Mouse (Mus musculus): ENCODE data around the gene Rft1.

- TF ChIP-seq CTCF (conservative IDR thresholded peaks at IDR 0.05; ENCODE audit: low read length) (no peak), POU5F1 (IDR thresholded peaks at IDR 0.05; ENCODE audit: borderline replicate concordance, low read length) (no peak)
Measured at GRCm38 (mm10) chr14:30702512-30702911, 48.4 kb downstream of the Rft1 start.

All from E14TG2a.4 (cell line).